Mouse (Mus musculus) neural tube, embryonic 11.5 days (tissue): ENCODE measurements around the gene Sec14l2. TPM values are rescaled to one million over a fixed set of nuclear protein-coding genes. Genes with fewer than 3 reads are reported as not detected.
"Not testable (repeated sequence)": the region's sequence is repeated elsewhere in the genome, so short reads cannot be mapped to it uniquely, and the experiment has no call there.

Experiments
- ATAC-seq: fragments of 200-750 bp; cut with Nextera tagmentation; 2 replicates; pipeline ENCODE4 v1.8.0; 2017; ENCODE audit warnings: moderate number of reproducible peaks, mild to moderate bottlenecking, moderate TSS enrichment, moderate library complexity; ENCODE audit not compliant: insufficient read depth, low FRiP score, low TSS enrichment
- DNase-seq: peaks from one replicate; pipeline ENCODE4 v3.0.0-alpha.2; 2015; ENCODE audit warnings: low spot score
- H3K27ac ChIP-seq: fragments of 300-500 bp; sonication (generic); 2 replicates; pipeline ENCODE4 v1.5.1; 2014; ENCODE audit warnings: low read depth, mild to moderate bottlenecking, low read length
- H3K27me3 ChIP-seq: fragments of 300-500 bp; sonication (generic); 2 replicates; pipeline ENCODE4 v1.6.1; 2014; ENCODE audit warnings: mild to moderate bottlenecking, low read length, mixed read lengths; ENCODE audit not compliant: control insufficient read depth, insufficient read depth
- H3K36me3 ChIP-seq: fragments of 300-500 bp; sonication (generic); 2 replicates; pipeline ENCODE4 v1.6.1; 2014; ENCODE audit warnings: mild to moderate bottlenecking, low read length, moderate library complexity, mixed read lengths; ENCODE audit not compliant: control insufficient read depth, insufficient read depth
- H3K4me1 ChIP-seq: fragments of 300-500 bp; sonication (generic); 2 replicates; pipeline ENCODE4 v1.6.1; 2014; ENCODE audit warnings: low read length, mixed read lengths; ENCODE audit not compliant: control insufficient read depth, insufficient read depth
- H3K4me2 ChIP-seq: fragments of 300-500 bp; sonication (generic); 2 replicates; pipeline ENCODE4 v1.6.1; 2014; ENCODE audit warnings: low read depth, mild to moderate bottlenecking, moderate library complexity
- H3K4me3 ChIP-seq: fragments of 300-500 bp; sonication (generic); 2 replicates; pipeline ENCODE4 v1.5.1; 2014; ENCODE audit warnings: low read depth, low read length
- H3K9ac ChIP-seq: fragments of 300-500 bp; sonication (generic); 2 replicates; pipeline ENCODE4 v1.6.1; 2014; ENCODE audit warnings: mild to moderate bottlenecking, low read length
- H3K9me3 ChIP-seq: fragments of 300-500 bp; sonication (generic); 2 replicates; pipeline ENCODE4 v1.6.1; 2016; ENCODE audit warnings: low read length; ENCODE audit not compliant: control insufficient read depth
- WGBS: fragments of 180-500 bp; shearing (Covaris S2); extraction: QIAGEN DNeasy Blood & Tissue Kit; methylation state at CpG from one replicate; pipeline ENCODE4 v1.1.7; 2014; 5-methylcytosine and 5-hydroxymethylcytosine counted together
- polyA plus RNA-seq: library from polyadenylated mRNA; unstranded; fragments of >200 nt; fragmentation: Nextera tagmentation; extraction: Ambion mirVana; gene quantifications from 2 replicates; pipeline ENCODE4 v1.2.1, GENCODE M21; 2014

Sec14l2 gene
- polyA plus RNA-seq, 1 experiment from 2014 or later = 2.3 TPM

GRCm38 (mm10) chr11:4112861-4113260 is 10.4 kb downstream of the Sec14l2 start:
- no peaks in the 10 kb centered on the region; the same call in 1 of the 2 replicates for H3K27me3 ChIP-seq
- no peak overlapping the region for H3K27ac ChIP-seq
- no peak overlapping the region for H3K9ac ChIP-seq
- no peaks in the 10 kb centered on the region; the same call in 1 of the 2 replicates for H3K4me1 ChIP-seq
- H3K4me2 ChIP-seq = no peak overlapping the region
- DNase-seq (no peak), ATAC-seq (no peak)
- H3K4me3 ChIP-seq = no peak overlapping the region
- H3K9me3 ChIP-seq = no peaks in the 10 kb centered on the region
- H3K36me3 ChIP-seq = no peaks in the 10 kb centered on the region
- 79% methylated on average over 6 of the region's 6 CpGs for WGBS

GRCm38 (mm10) chr11:4112033-4112432 is 11.2 kb downstream of the Sec14l2 start:
- no peaks in the 10 kb centered on the region for H3K36me3 ChIP-seq
- no peak overlapping the region for H3K9ac ChIP-seq
- H3K27ac ChIP-seq = no peak overlapping the region
- H3K4me3 ChIP-seq = no peak overlapping the region
- no peak overlapping the region for H3K4me2 ChIP-seq
- no peak for DNase-seq
- no peaks in the 10 kb centered on the region for H3K27me3 ChIP-seq
- 92% methylated on average over 4 of the region's 4 CpGs for WGBS
- H3K4me1 ChIP-seq = no peaks in the 10 kb centered on the region
- no peak for ATAC-seq
- no peaks in the 10 kb centered on the region for H3K9me3 ChIP-seq

GRCm38 (mm10) chr11:4108691-4109090 is 14.5 kb downstream of the Sec14l2 start:
- no peaks in the 10 kb centered on the region for H3K27me3 ChIP-seq
- no peak for ATAC-seq
- no peak overlapping the region for H3K27ac ChIP-seq
- no peak overlapping the region for H3K4me3 ChIP-seq
- H3K9me3 ChIP-seq = no peaks in the 10 kb centered on the region
- H3K9ac ChIP-seq = no peak overlapping the region
- no peaks in the 10 kb centered on the region for H3K4me1 ChIP-seq
- no peak overlapping the region for H3K4me2 ChIP-seq
- 87% methylated on average over 7 of the region's 7 CpGs for WGBS
- DNase-seq = no peak
- no peaks in the 10 kb centered on the region for H3K36me3 ChIP-seq

- H3K27me3 ChIP-seq, H3K9me3 ChIP-seq, H3K9ac ChIP-seq, H3K4me2 ChIP-seq, DNase-seq, ATAC-seq, H3K4me1 ChIP-seq, H3K4me3 ChIP-seq, H3K36me3 ChIP-seq, H3K27ac ChIP-seq: not testable (repeated sequence)
- WGBS = 95% methylated on average over 6 of the region's 6 CpGs
Measured at GRCm38 (mm10) chr11:4107901-4108300, 15.3 kb downstream of the Sec14l2 start.

- no peak for ATAC-seq
- Histone ChIP-seq H3K9me3 (no peaks in the 10 kb centered on the region), H3K4me1 (no peaks in the 10 kb centered on the region), H3K27me3 (no peaks in the 10 kb centered on the region), H3K36me3 (no peaks in the 10 kb centered on the region), H3K4me3 (no peak overlapping the region), H3K9ac (no peak overlapping the region), H3K27ac (no peak overlapping the region), H3K4me2 (no peak overlapping the region)
- WGBS = 30% methylated on average over 6 of the region's 6 CpGs
- DNase-seq = no peak
Measured at GRCm38 (mm10) chr11:4105444-4105843, 17.8 kb downstream of the Sec14l2 start.

- Histone ChIP-seq H3K27me3 (no peaks in the 10 kb centered on the region), H3K4me3 (no peak overlapping the region), H3K4me2 (no peak overlapping the region), H3K4me1 (no peaks in the 10 kb centered on the region), H3K9ac (no peak overlapping the region), H3K36me3 (no peaks in the 10 kb centered on the region), H3K27ac (no peak overlapping the region), H3K9me3 (no peaks in the 10 kb centered on the region)
- ATAC-seq (no peak), DNase-seq (no peak)
- 68% methylated on average over 5 of the region's 5 CpGs for WGBS
Measured at GRCm38 (mm10) chr11:4104989-4105388, 18.2 kb downstream of the Sec14l2 start.

GRCm38 (mm10) chr11:4103522-4103921 is 19.7 kb downstream of the Sec14l2 start:
- Histone ChIP-seq H3K4me1 (no peaks in the 10 kb centered on the region), H3K27ac (no peak overlapping the region), H3K4me3 (no peak overlapping the region), H3K36me3 (no peaks in the 10 kb centered on the region), H3K4me2 (no peak overlapping the region), H3K9me3 (no peaks in the 10 kb centered on the region), H3K9ac (no peak overlapping the region), H3K27me3 (no peaks in the 10 kb centered on the region)
- 86% methylated on average over 14 of the region's 14 CpGs for WGBS
- DNase-seq = no peak
- no peak for ATAC-seq

- Histone ChIP-seq H3K4me2 (no peak overlapping the region), H3K27ac (no peak overlapping the region), H3K9me3 (no peaks in the 10 kb centered on the region), H3K4me1 (peaks cover 5% of the 10 kb centered on the region), H3K9ac (no peak overlapping the region), H3K36me3 (no peaks in the 10 kb centered on the region), H3K27me3 (no peaks in the 10 kb centered on the region), H3K4me3 (no peak overlapping the region)
- 90% methylated on average over 5 of the region's 5 CpGs for WGBS
- ATAC-seq (no peak), DNase-seq (no peak)
Measured at GRCm38 (mm10) chr11:4101851-4102250, 21.4 kb downstream of the Sec14l2 start.

GRCm38 (mm10) chr11:4099447-4099846 is 23.8 kb downstream of the Sec14l2 start:
- no peaks in the 10 kb centered on the region for H3K36me3 ChIP-seq
- no peak for ATAC-seq
- H3K4me1 ChIP-seq = peaks cover 13% of the 10 kb centered on the region
- no peak overlapping the region for H3K4me3 ChIP-seq
- WGBS = 69% methylated on average over 3 of the region's 3 CpGs
- no peak overlapping the region for H3K4me2 ChIP-seq
- no peaks in the 10 kb centered on the region for H3K9me3 ChIP-seq
- H3K9ac ChIP-seq = no peak overlapping the region
- no peak overlapping the region for H3K27ac ChIP-seq
- H3K27me3 ChIP-seq = no peaks in the 10 kb centered on the region
- DNase-seq = no peak
